Mouse (Mus musculus): ENCODE measurements at regions not wholly inside any gene's neighbourhood (a gene's known extent, or its start where the extent isn't known, plus 50 kb on each side); places are given as distances from the start of the nearest gene placed in this dataset.
A peak's percentile ranks its signal among the peaks of the same experiment; 100 is the strongest.

DNA sequence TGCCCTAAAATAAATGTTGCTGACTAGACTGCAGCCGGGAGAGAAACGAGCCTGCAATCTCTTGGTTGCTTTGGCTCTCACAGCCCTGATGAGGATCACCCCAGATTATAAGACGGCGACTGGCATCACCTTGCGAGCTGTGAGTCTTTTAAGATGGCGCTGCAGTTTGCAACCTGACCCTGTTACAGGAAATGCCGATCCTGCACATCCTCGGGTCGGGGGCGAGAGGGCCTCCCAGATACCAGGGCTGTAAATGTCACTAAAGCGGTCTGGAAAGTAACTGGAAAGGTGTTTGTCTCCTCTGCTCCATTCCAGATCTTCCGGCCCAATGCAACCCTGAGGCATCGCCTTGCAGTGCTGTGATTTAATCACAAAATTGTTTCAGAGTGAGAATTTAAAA is 53.4 kb downstream of the Cartpt start:
- TF ChIP-seq CTCF (IDR thresholded peaks at IDR 0.05) = no peak
- intact Hi-C loops (cut with DNase I) = no loop called here
- DNase-seq = no peak
- no peak overlapping the region for H3K4me3 ChIP-seq
- no peak overlapping the region for H3K27ac ChIP-seq

DNA sequence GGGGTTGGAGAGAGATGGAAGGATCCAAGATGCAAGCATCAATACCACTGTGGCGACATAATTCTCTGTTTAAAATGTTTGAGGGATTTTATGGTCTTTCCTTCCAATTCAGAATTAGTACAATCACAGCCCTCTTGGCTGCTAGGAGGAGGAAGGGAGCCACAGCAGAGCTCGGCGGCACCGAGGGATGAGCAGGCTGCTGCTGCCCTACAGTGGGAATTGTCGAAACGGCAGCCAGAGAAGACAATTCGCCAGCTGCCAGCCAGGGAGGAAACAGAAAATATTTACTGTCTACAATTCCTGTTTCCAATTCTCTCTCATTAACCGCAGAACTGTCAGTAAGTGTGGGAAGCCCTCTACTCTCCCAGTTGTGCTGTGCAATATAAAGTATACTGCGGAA is 58.3 kb downstream of the Cartpt start:
- intact Hi-C loops (cut with DNase I) = no loop called here
- no peak for DNase-seq
- Histone ChIP-seq H3K4me3 (no peak overlapping the region), H3K27ac (no peak overlapping the region)
- peak; percentile 45 for TF ChIP-seq CTCF (IDR thresholded peaks at IDR 0.05)

DNA sequence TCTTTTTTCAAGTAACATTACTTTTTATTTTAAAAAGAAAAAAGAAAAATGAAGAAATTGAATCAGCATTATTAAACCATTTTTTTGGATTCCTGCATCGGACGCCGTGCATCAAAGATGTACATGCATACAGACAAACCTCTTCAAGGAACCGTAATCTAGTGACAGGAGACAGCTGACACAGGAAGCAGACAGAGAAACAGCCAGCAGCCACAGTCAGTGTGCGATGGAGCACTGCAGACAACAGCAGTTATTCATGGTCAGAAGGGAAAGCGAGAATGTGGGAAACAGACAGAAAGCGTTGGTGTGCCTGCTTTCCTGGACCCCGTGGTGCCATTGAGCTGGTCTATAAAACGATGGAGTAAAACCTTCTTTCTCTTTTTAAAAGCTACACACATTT is 61.4 kb downstream of the Cartpt start:
- H3K27ac ChIP-seq = no peak overlapping the region
- DNase-seq = no peak
- H3K4me3 ChIP-seq = no peak overlapping the region
- intact Hi-C loops (cut with DNase I) = loop anchor here (5.0 kb wide), 1 partner anchor 462 kb away; no protein-coding TSS in a partner anchor
- no peak for TF ChIP-seq CTCF (IDR thresholded peaks at IDR 0.05)

DNA sequence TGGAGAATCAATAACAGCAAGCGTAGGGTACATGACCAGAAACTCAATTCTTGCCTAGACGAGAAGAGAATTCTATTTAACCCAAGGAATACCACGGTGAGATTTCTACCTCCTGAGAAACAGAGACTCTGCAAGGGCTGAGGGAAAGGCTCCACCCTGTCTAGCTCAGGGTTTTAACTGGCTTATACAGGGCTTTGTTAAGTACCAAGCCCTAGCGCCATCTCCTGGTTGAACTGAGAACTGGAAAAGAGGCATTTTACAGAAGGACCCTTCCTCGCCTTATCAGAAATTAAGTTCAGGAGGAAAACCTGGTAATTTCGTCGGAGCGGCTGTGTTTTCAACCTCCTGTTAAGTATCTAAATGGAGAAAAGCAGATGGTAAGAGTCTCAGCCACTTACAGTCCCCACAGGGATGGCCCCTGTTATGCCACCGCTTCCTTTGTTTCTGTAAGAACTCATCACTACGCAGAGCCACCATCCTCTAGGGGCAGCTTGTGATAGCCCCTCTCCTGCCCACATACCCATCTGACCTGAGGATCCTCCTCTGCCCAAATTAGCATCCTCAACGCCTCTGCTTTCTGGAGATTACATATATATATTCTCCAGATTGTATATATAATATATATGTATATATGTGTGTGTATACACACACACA is 63.0 kb downstream of the Cartpt start:
- intact Hi-C loops (cut with DNase I) = loop anchor here (1.0 to 5.0 kb wide), 2 partner anchors 461 to 485 kb away; no protein-coding TSS in a partner anchor
- DNase-seq = peak; percentile 69
- peak overlapping the region; percentile 17 for H3K27ac ChIP-seq
- peak; percentile 94; the same call in 1 of the 2 replicates for TF ChIP-seq CTCF (IDR thresholded peaks at IDR 0.05)
- peak overlapping the region; percentile 48 for H3K4me3 ChIP-seq

DNA sequence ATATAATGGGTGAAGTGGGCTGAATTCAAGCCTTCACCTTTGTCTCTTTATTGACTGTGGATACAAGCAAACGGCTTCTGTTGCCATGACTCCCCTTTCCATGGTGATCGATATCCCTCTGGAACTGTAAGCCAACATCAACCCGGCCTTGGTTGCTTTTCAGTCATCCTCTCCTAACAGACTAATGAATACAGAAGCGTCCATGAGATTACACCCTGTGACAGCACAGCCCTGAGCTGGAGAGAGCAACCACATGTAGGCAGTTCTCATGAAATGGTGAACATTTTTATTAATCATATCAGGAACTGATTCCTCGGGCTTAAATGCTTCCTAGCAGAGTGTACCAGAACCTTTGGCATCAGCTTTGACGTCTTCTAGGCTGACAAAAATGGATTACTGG is 63.7 kb downstream of the Cartpt start:
- Histone ChIP-seq H3K27ac (no peak overlapping the region), H3K4me3 (no peak overlapping the region)
- TF ChIP-seq CTCF (IDR thresholded peaks at IDR 0.05) = no peak
- no peak for DNase-seq
- intact Hi-C loops (cut with DNase I) = loop anchor here (1.0 to 5.0 kb wide), 2 partner anchors 460 to 484 kb away; no protein-coding TSS in a partner anchor

DNA sequence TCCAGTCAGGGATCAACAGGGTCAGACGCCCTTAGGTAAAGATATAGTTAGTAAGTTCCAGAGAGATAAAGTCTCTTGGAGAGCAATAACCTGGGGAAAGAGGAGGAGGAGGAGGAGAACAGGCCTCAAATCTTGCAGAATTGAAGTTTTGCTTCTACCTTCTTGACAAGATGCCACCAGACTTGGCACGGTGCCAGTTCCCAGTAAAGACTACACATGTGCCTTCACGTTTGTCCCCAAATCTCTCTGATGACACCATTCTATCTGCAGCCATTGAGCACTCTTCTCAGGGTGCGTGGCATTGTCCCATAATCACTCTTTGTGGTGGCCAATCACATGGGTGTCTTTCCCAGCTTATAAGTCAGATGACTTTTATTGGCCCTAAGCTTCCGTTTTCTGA is 64.3 kb downstream of the Cartpt start:
- H3K27ac ChIP-seq = no peak overlapping the region
- no peak for TF ChIP-seq CTCF (IDR thresholded peaks at IDR 0.05)
- intact Hi-C loops (cut with DNase I) = loop anchor here (5.0 kb wide), 1 partner anchor 459 kb away; no protein-coding TSS in a partner anchor
- H3K4me3 ChIP-seq = no peak overlapping the region
- DNase-seq = peak; percentile 25

DNA sequence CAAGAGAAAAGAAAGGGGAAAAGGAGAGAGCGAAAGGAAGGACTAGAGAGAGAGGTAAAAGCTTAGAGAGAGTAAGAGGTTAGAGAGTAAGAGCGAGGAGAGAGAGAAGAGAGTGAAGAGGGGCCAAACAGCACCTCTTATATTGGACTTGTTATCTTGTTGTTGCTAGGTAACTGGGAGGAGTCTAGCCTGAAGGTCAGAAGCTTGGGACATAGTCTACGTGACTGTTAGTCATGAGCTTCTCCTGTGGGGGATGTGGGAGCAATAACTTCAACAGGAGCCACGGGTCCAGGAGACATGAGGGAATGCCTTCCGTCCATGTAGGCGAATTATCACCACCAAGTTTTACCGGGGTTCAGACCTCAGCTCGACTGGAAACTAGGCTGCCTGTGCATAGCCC is 65.4 kb downstream of the Cartpt start:
- H3K4me3 ChIP-seq = no peak overlapping the region
- no peak for TF ChIP-seq CTCF (IDR thresholded peaks at IDR 0.05)
- intact Hi-C loops (cut with DNase I) = loop anchor here (5.0 kb wide), 1 partner anchor 458 kb away; no protein-coding TSS in a partner anchor
- H3K27ac ChIP-seq = no peak overlapping the region
- DNase-seq = no peak

DNA sequence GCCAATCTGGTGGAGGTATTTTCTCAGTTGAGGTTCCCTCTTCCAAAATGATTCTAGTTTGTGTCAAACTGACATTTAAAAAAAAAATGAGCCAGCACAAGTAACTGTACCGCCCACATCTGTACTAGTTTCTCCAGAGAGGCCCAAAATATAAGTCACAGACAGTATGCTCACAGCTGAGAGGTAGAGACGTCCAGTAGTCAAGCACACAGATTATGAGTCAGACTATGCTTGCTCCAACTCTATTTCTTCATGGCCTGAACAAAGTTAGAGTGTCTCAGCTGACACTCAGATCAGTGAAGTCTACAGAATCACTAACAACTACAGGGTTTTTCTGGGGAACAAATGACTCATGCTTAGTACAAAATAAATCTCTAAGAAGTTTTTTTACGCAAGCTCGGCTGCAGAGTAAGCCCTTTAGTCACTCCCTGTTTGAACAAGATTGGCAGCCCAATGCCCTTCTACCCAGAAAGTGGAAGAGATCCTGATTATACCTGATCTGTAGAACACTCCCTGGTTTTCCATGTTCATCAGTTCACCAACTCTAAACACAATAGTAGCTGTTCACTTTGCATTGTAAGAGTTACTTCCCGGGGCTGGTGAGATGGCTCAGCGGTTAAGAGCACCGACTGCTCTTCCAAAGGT is 70.7 kb downstream of the Cartpt start:
- 0 out of 2 replicates have a peak overlapping the region, but pooled peaks have one; percentile 12 for H3K27ac ChIP-seq
- DNase-seq = no peak
- no peak for TF ChIP-seq CTCF (IDR thresholded peaks at IDR 0.05)
- intact Hi-C loops (cut with DNase I) = no loop called here
- H3K4me3 ChIP-seq = no peak overlapping the region

DNA sequence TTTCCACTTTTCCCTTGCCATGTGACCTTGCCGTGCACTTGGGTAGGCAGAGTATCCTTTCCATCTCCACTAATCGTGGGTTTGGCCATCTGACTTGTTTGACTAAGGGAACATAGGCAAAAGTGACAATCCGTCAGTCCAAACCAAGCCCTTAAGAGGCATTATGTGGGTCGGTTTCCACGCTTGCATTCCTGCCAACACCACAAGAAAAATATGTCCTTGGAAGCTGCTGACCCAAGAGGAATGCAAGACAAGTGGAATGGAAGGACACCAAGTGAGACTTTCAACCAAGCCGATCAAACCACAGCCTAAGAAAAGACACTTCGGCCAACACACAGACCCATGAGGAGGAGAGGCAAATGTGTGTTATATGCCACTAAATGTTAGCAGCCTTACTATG is 73.3 kb downstream of the Cartpt start:
- no peak for DNase-seq
- H3K4me3 ChIP-seq = no peak overlapping the region
- no peak overlapping the region for H3K27ac ChIP-seq
- no peak for TF ChIP-seq CTCF (IDR thresholded peaks at IDR 0.05)
- intact Hi-C loops (cut with DNase I) = no loop called here

DNA sequence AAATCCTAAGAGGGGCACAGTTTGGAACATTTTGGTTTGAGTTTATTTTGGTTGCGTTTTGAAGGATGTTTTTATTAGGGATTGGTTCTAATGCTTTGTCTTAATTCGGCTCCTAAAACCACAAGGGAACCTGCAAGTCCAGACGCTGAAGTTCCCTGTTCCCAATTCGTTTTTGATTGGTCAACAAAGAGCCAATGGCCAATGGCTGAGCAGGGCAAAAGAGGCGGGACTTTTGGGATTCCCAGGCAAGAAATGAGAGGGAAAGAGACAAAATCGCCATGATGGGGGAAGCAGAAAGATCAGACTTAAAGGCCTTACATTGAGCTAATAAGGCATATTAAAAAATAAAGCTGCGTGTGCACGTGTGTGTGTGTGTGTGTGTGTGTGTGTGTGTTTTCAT is 76.3 kb downstream of the Cartpt start:
- Histone ChIP-seq H3K27ac (no peak overlapping the region), H3K4me3 (no peak overlapping the region)
- no peak for TF ChIP-seq CTCF (IDR thresholded peaks at IDR 0.05)
- no peak for DNase-seq
- intact Hi-C loops (cut with DNase I) = no loop called here

DNA sequence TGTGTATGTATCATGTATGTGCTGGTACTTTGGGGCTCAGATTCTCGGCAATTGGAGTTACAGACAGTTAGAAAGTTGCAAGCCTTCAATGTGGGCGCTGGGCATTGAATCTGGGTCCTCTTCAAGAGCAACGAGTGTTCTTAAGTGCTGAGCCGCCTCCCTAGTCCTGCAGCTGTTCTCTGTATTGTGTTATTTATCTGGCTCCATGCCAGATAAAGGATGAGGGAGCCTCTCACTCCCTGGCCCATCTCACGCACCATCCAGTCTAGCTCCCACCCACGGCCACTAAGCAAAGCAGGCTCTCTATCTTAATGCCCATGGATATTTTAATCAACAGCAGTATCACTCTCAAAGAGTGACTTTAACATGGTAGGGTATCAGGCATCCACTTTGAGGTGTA is 84.2 kb downstream of the Cartpt start:
- H3K4me3 ChIP-seq = no peak overlapping the region
- no peak overlapping the region for H3K27ac ChIP-seq
- TF ChIP-seq CTCF (IDR thresholded peaks at IDR 0.05) = no peak
- intact Hi-C loops (cut with DNase I) = no loop called here
- no peak for DNase-seq

DNA sequence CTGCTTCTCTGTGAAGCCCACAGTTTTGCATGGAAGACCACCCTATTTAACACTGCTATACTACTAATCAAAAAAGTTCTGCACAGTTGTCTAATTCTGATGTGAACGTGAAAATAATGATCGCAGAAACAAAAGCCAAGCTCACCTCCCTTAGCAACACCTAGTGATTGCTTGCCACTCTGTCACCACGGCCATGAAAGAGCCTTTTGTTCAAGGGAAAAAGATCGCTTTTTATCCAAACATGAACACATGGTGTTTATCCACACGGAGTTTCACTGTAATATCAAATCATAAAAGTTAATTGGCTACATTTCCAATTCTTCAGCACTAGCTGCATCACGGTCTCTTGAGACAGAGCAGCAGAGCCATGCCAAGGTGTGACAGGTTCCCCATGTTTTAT is 85.1 kb downstream of the Cartpt start:
- intact Hi-C loops (cut with DNase I) = no loop called here
- DNase-seq = no peak

DNA sequence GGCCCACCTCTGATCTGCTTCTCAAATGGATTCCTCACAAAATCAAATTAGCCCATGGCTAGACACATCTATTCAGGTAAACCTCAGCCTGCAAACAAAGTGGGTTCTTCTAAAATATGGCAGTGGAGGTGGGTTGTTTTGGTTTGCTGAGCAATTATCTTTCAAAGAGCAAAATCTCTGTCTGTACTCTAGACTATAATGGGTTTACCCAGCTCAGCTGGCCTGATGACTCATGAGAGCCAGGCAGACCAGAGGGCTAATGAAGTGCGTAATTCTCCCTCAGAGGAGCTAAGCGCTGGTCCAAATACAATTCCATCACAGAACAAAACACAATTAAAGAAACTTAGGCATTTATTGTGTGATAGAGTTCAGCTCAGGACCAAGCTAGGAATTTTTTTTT is 86.1 kb downstream of the Cartpt start:
- DNase-seq = peak; percentile 23

More for the DNA sequence above, 85.1 kb downstream of the Cartpt start:
- TF ChIP-seq CTCF (IDR thresholded peaks at IDR 0.05) = no peak
- Histone ChIP-seq H3K4me3 (no peak overlapping the region), H3K27ac (0 out of 2 replicates have a peak overlapping the region, but pooled peaks have one; percentile 35)

More for the DNA sequence above, 86.1 kb downstream of the Cartpt start:
- intact Hi-C loops (cut with DNase I) = no loop called here
- Histone ChIP-seq H3K27ac (no peak overlapping the region), H3K4me3 (no peak overlapping the region)
- TF ChIP-seq CTCF (IDR thresholded peaks at IDR 0.05) = no peak

Data from gastrocnemius, adult 2 months (tissue).